Mouse (Mus musculus) hematopoietic stem cell, adult 5-6 weeks (primary cell): Measurements from ENCODE around the gene Dpep3. TPM values are rescaled to one million over a fixed set of nuclear protein-coding genes. Genes with fewer than 3 reads are reported as not detected.

Source experiments
- total RNA-seq: library from RNA; stranded (forward); fragments of 172-1452, 232-1000 nt; gene quantifications from 2 replicates; pipeline ENCODE4 v1.2.3, GENCODE M21; 2017

Dpep3 gene
- total RNA-seq, 1 experiment from 2014 or later: not detected

Other genes with a start within 250 kb of the Dpep3 start
- gene Gfod2, start 220.8 kb downstream of the Dpep3 start, total RNA-seq: 1.6 and 5.8 TPM in 2 replicates
- 7.1 and 10.3 TPM in 2 replicates for gene Ranbp10, start 152.1 kb downstream of the Dpep3 start, total RNA-seq
- not detected in 2 replicates for gene Tsnaxip1, start 151.7 kb downstream of the Dpep3 start, total RNA-seq
- gene Cenpt, start 126.2 kb downstream of the Dpep3 start, total RNA-seq: 14.3 and 14.6 TPM in 2 replicates
- 25.8 and 28.3 TPM in 2 replicates for gene Thap11, start 124.3 kb downstream of the Dpep3 start, total RNA-seq
- gene Nutf2, start 118.8 kb downstream of the Dpep3 start, total RNA-seq: 58.5 and 70.2 TPM in 2 replicates
- gene Edc4, start 98.5 kb downstream of the Dpep3 start, total RNA-seq: 23.4 and 40.6 TPM in 2 replicates
- gene Nrn1l, start 85.9 kb downstream of the Dpep3 start, total RNA-seq: not detected in 2 replicates
- gene Pskh1, start 79.0 kb downstream of the Dpep3 start, total RNA-seq: 23.3 and 27.5 TPM in 2 replicates
- not detected in 2 replicates for gene Ctrl, start 45.6 kb downstream of the Dpep3 start, total RNA-seq
- 38.8 and 79.5 TPM in 2 replicates for gene Psmb10, start 41.0 kb downstream of the Dpep3 start, total RNA-seq
- gene Lcat, start 36.0 kb downstream of the Dpep3 start, total RNA-seq: not detected in 2 replicates
- gene Slc12a4, start 13.3 kb downstream of the Dpep3 start, total RNA-seq: 1.4 and 8.0 TPM in 2 replicates
- gene Dus2, start 11.9 kb upstream of the Dpep3 start, total RNA-seq: 5.0 and 14.4 TPM in 2 replicates
- gene Dpep2nb, start 26.5 kb upstream of the Dpep3 start, total RNA-seq: not detected in 2 replicates
- gene Ddx28, start 32.5 kb upstream of the Dpep3 start, total RNA-seq: 10.1 and 12.8 TPM in 2 replicates
- gene Nfatc3, start 79.4 kb upstream of the Dpep3 start, total RNA-seq: 34.5 and 42.0 TPM in 2 replicates
- not detected in 2 replicates for gene Esrp2, start 157.5 kb upstream of the Dpep3 start, total RNA-seq
- gene Pla2g15, start 171.0 kb upstream of the Dpep3 start, total RNA-seq: 7.9 and 16.3 TPM in 2 replicates
- gene Slc7a6, start 189.4 kb upstream of the Dpep3 start, total RNA-seq: 21.6 and 23.8 TPM in 2 replicates
- 42.8 and 50.0 TPM in 2 replicates for gene Slc7a6os, start 231.5 kb upstream of the Dpep3 start, total RNA-seq
- gene Prmt7, start 231.5 kb upstream of the Dpep3 start, total RNA-seq: 26.3 and 34.3 TPM in 2 replicates